Mouse (Mus musculus) 3134 (cell line): ENCODE measurements around the gene Unc93b1.
A peak's percentile ranks its signal among the peaks of the same experiment; 100 is the strongest.

ENCODE experiments used
- DNase-seq: peaks from one replicate; pipeline ENCODE4 v3.0.0-alpha.2; 2011; ENCODE audit warnings: low spot score; ENCODE audit not compliant: insufficient read length; ENCODE audit errors: extremely low read depth

The Unc93b1 gene

DNA sequence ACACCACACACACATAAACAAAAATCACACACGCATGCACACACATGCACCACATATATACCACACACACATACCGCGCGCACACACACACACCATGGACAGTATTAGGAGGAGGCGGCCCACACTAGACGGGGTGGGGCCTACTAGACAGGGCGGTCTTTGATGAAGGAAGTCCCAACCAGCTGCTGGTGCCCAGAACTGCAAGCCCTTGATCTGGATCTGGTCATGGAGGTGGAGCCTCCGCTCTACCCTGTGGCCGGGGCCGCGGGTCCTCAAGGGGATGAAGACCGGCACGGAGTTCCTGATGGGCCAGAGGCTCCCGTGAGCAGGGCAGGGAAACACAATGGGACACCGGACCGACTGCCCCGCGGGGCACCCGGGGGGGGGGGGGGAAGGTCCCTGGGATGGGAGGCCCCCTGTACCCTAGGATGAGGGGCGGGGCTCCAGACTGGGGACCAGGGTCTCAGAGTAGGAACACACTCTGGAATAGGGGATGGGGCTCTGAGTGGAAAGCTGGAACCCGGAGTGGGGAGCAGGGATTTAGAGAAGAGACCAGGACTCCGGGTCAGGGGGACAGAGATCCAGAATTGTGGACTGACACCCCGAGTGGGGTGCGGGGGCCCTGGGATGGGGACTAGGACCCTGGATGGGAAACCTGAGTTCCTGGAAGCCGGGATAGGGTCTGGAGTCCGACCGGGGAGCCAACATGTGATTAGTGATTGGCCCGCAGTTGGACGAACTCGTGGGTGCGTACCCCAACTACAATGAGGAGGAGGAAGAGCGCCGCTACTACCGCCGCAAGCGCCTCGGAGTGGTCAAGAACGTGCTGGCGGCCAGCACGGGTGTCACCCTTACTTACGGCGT lies at the start of gene Unc93b1:
Unc93b1 (plus strand) TSS at position 155 of the 864 bp plus-strand sequence.
- peak; percentile 50 for DNase-seq

DNA sequence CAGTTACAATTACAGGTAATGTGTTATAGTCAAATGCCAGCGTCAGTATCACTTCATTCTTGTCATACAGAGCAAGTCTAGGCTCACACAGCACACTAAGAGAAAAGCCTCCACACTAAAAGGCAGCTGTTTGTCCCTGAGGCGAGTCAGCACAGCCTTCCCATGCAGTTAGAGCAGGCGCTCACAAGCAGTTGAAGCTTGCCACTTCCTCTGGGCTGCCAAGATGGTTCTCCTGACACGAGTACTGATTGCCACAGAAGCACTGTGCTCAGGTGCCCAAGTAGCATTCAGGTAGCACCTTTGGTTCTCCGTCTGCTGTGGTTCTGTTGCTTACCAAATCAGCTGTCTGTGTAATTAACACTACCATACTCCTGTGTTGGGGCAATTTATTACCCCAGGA lies 45.9 kb upstream of the Unc93b1 start:
- no peak for DNase-seq

- no peak for DNase-seq
Observed at GRCm38 (mm10) chr19:3890181-3890580, 44.8 kb upstream of the Unc93b1 start.

DNA sequence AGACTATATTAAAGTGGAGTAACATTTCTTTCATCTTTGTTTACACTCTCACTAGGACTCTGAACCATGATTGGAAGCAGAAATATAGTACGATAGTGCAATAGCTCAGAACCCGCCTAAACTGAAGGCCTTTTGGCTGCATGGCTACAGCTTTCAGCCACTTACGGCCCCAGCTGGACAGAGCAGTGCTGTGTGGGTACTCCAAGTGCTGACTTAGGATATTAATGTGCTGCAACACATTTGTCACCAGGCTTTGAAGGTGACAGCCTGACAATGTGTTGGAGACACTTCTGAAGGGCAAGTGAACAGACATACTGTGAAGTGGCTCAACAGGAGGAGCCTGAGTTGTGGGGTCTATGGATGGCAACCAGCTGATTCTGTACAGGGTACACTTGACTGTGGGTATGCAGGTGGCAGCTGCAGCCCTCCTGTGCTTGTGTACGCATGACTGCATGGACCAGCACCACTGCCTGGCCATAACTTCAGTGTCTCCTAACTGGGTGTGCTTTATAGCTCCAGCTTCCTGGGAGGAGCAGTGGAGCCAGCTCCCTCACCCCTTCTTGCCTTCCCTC lies 41.4 kb upstream of the Unc93b1 start:
- DNase-seq: no peak

GRCm38 (mm10) chr19:3894294-3894693 lies 40.7 kb upstream of the Unc93b1 start:
- no peak for DNase-seq

GRCm38 (mm10) chr19:3895171-3895631 lies 39.8 kb upstream of the Unc93b1 start:
- no peak for DNase-seq

DNA sequence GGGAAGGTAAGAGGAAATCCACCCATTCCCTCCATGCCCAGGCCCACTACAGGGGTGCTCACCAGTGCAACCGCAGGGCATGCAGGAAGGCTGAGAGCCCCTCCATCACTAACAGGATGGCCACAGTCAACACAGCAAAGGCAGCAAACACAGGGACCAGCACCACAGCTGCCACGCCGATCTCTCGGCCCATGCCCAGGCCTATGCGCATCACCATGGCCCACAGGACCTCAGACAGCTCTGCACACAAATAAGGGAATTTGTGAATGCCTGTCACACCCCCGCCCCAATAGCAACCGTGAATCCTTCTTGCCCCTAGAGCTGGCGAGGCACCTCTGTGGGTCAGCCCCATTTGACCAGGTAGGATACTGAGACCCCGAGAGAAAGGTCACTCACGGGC lies 38.8 kb upstream of the Unc93b1 start:
- DNase-seq: no peak

- DNase-seq: no peak
Observed at GRCm38 (mm10) chr19:3897557-3897956, 37.4 kb upstream of the Unc93b1 start.

- no peak for DNase-seq
Observed at GRCm38 (mm10) chr19:3898952-3899351, 36.0 kb upstream of the Unc93b1 start.

DNA sequence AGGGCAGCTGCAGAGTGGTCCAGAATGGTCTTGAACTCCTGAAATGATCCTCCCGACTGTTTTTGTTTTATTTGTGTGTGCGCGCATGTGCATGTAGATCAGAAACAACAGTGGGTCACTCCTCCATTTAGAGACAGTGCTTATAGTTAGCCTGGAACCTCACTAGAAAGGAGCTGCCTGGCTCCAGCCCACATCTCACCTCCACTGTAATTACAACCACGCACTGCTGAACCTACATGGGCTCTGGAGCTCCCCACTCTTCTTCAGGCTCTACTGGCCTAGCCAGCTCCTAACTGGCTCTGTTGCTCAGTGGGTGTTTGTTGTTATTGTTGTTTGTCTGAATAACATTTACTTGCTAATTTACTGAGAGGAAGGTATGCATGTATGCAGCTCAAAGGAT lies 35.4 kb upstream of the Unc93b1 start:
- DNase-seq: no peak

DNA sequence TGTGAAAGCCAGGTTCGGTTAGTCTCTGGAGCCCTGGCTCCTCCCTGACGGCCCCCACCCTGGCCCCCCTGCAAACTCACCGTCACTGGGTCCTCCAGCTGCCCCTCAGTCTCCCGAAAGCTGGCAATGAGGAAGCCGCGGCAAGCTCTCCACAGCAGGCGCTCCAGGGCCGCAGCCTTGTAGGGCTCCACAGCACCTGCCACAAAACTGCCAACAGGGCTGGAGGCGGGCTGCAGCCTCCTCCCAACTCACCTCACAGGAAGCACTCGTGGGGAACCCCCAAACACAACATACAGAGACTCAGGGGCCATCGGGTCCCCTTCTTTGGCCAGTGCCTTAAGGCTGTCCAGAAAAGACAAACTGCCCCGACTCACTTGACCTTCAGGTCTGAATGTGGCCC lies 32.0 kb upstream of the Unc93b1 start:
- no peak for DNase-seq

DNA sequence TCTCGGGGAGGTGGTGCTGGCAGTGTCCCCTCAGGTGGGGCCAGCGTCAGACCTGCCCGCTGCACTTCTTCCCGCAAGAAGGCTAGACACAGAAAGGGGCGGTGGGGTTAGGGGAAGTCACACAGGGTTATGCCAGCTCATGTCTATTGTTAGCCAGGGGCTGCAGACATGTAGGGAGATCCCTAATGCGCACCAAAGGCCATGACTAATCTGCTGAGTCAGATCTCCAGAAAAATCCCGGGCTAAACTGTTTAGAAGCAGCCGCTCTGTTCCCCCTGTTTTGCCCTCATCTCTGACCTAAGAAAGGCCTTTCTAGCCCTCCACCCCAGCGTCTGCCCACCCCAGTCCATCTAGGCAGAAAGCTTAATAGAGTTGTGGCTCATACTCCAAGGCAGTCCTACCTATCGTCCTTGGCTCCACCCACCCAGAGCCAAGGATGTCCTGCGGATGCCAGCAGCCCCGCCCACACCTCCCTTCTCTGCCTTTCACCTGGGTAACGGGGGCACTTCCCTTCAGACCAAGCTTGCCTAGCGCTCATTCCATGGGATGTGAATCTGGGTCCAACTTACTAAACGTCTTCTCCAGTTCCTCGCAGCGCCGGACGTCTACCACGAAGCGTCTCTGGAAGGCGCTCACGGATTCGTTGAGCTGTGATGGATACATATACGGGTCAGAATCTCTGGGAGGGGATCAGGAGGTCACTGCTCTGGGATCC lies 31.2 kb upstream of the Unc93b1 start:
- DNase-seq: no peak

GRCm38 (mm10) chr19:3904363-3904675 lies 30.7 kb upstream of the Unc93b1 start:
- no peak for DNase-seq

GRCm38 (mm10) chr19:3905261-3905969 lies 29.6 kb upstream of the Unc93b1 start:
- DNase-seq: peak; percentile 63

- DNase-seq: peak; percentile 42
Observed at GRCm38 (mm10) chr19:3906326-3906725, 28.7 kb upstream of the Unc93b1 start.

- peak; percentile 86 for DNase-seq
Observed at GRCm38 (mm10) chr19:3906795-3907786, 27.9 kb upstream of the Unc93b1 start, which contains the start of gene Tcirg1. Gene Tcirg1 (minus strand): TSS chr19:3907133.

- DNase-seq: no peak
Observed at GRCm38 (mm10) chr19:3907876-3908660, 26.9 kb upstream of the Unc93b1 start.

DNA sequence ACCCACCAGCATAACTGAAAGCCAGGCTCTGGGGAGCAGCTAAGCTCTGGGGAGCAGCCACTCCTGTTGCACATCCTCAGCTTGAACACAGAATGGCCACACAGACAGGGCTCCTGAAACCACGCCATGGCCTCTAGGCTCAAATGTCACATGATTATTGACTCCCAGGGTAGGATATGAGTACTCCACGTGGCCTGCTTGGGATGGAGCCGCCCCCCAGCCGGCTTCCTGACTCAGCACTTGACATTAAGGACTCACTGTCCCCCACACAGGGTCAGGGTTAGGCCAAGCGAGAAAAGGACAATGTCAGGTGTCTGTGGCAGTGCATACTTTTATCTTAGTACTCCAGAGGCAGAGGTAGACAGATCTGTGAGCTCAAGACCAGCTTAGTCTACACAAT lies 24.8 kb upstream of the Unc93b1 start:
- DNase-seq: no peak
